Mouse (Mus musculus): ENCODE results near the gene Crygb.
"Not testable (repeated sequence)": the region's sequence is repeated elsewhere in the genome, so short reads cannot be mapped to it uniquely, and the experiment has no call there.

Gene Crygb

GRCm38 (mm10) chr1:65067842-65068241 is 14.2 kb downstream of the Crygb start:
- no peak for DNase-seq (ENCODE audit: low spot score in 2 of 2)

- DNase-seq (ENCODE audit: low spot score in 2 of 2): no peak
Observed at GRCm38 (mm10) chr1:65064201-65064600, 17.9 kb downstream of the Crygb start.

DNA sequence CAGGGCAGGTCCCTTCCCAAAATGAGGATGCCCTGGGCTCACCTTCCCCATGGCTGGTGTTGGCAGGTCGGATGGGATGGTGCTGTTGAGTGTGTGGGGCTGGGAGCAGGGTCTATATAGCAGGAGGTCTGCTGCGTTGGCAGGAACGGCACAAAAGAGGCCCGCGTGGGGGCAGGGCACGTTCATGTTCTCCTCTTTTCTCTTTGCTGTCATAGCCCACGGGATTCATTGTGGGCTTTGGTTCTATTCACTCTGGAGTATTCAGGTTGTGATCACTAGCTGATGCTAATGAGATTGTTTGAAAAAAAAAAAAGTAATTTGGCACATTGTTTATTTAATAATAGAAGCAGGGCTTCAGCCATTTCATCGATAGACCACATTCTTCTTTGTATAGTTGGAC is 18.7 kb downstream of the Crygb start, which contains the start of gene Crygd:
Crygd (minus strand) TSS at position 101 of the 400 bp plus-strand sequence.
- no peak for DNase-seq (ENCODE audit: low spot score in 2 of 2)

- DNase-seq (ENCODE audit: low spot score in 2 of 2): no peak
Observed at GRCm38 (mm10) chr1:65052140-65052539, 29.9 kb downstream of the Crygb start.

DNA sequence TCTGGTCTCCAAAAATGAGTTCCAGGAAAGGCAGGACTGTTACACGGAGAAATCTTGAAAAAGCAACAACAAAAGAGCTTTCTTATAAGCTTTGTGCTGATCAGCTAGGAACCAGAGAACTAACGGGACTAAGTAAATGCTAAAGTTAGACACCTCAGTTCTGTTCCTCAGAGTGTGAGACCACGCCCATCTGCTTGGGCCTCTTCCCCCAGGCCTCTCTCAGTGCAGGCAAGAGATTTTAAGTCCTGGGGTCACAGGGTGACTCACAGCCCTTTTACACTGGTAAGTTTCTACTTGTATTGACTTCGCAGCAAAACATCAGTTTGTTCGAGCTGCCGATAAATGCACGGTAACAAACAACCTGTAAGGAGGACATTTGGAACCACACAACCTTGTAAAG is 30.4 kb downstream of the Crygb start:
- no peak for DNase-seq (ENCODE audit: low spot score in 2 of 2)

DNA sequence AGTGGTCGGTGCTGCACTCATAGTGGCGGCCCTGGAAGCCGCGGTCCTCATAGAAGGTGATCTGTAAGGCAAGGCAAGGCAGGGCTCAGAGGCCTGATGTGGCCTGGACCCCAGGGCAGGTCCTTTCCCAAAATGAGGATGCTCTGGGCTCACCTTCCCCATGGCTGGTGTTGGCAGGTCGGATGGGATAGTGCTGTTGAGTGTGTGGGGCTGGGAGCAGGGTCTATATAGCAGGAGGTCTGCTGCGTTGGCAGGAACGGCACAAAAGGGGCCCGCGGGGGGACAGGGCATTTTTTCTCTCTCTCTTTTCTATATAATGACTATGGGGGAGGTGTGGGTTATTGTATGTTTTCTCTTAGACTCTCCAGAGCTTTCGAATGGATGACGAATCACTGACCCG is 31.1 kb downstream of the Crygb start, which contains the start of gene Cryge:
Cryge (minus strand) TSS at position 198 of the 400 bp plus-strand sequence.
- not testable (repeated sequence) for DNase-seq (ENCODE audit: low spot score in 2 of 2)

DNA sequence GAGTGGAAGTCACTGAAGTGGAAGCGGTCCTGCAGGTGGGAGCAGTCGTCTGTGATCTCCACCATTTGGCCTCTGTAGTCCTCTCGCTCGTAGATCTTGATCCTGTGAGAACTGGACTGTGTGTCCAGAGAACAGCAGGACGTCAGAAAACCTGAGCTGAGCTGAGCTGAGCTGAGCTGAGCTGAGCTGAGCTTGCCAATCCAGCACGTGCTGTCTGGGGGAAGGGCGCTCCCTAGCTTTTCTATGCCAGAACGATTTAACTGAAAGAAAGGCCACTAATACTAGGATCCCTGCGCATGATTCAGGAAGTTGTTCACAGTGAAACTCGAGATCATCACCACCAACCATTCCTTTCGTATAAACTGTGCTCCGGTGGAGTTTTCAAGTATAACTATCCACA is 33.3 kb downstream of the Crygb start:
- DNase-seq (ENCODE audit: low spot score in 2 of 2): no peak

- peak in 1 of 2 experiments; percentile 3 for DNase-seq (ENCODE audit: low spot score in 2 of 2)
Observed at GRCm38 (mm10) chr1:65046401-65047109, 35.5 kb downstream of the Crygb start.

GRCm38 (mm10) chr1:65043433-65043832 is 38.7 kb downstream of the Crygb start:
- DNase-seq (ENCODE audit: low spot score in 2 of 2): no peak

- no peak for DNase-seq (ENCODE audit: low spot score in 2 of 2)
Observed at GRCm38 (mm10) chr1:65041837-65042236, 40.3 kb downstream of the Crygb start.

DNA sequence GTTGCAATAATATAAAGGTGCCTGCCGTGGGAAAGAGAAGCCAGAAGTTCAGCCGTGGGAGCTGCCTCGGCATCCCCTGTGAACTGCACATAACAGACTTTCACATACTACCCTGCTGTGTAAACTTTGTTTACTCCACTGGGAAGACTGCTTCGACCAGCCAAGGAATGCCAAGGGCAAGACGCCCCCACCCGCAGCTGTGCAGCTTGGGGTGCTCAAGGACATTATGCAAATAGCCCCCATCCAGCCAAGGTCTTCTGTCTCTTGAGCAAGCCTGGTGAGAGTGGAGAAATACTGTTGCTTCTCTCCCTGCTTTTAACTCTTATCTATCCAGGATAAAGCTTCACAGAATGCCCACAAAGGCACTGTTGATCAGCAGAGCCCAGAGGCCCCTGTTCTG is 41.3 kb downstream of the Crygb start:
- DNase-seq (ENCODE audit: low spot score in 2 of 2): no peak

DNA sequence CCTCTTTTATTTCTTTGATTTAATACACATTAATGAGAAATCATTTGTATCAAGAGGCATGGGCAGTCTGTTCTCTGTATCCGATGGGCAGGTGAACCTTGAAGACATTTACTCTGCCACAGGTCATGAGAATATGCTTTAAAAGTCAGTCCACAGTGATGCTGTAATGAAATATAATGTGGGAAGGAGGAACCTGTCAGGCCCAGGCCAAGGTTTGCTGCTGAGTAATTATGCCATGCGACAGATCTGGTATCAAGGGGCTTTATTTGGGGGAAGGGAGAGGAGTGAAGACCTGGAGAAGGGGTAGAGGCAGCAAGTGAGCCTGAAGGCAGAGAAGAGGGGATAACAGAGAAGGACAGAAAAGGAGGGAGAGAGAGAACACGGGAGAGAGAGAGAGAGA is 42.4 kb downstream of the Crygb start:
- no peak for DNase-seq (ENCODE audit: low spot score in 2 of 2)

DNA sequence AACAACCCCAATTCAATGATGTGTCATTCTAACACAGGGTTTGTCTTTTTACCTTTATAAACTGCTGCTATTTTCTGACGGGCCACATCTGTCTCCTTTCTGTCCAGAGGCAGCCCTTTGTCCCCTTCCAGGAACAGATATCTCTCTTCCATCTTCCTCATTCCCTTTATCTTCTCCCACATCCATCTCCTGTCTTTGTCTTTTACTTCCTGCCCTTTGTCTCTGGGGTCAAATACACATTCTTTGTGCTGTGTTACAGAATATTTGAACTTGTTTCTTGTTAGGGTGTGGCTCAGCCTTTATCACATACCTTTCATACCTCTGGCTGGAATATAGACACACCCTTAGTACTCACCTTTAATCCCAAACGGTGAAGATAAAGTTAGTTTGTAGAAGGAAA is 44.5 kb downstream of the Crygb start:
- no peak for DNase-seq (ENCODE audit: low spot score in 2 of 2)

DNA sequence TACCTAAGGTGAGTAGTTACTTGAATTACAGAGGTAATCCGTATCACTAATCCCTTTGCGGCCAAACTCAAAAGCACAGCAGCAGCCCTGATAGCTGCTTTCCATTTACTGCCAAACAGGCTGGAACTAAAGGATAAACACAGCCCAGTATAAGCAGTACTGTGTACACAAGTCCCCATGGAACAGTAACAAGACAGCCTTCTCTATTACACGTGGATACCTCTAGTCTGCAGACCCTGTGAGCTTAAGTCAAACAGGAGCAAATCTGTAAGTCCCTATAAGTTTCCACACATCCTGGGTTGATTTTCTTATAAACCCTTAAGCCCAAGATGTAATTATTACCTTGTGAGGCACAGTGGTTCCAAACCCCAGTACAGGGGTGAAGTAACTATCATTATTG is 46.6 kb downstream of the Crygb start:
- no peak for DNase-seq (ENCODE audit: low spot score in 2 of 2)

DNA sequence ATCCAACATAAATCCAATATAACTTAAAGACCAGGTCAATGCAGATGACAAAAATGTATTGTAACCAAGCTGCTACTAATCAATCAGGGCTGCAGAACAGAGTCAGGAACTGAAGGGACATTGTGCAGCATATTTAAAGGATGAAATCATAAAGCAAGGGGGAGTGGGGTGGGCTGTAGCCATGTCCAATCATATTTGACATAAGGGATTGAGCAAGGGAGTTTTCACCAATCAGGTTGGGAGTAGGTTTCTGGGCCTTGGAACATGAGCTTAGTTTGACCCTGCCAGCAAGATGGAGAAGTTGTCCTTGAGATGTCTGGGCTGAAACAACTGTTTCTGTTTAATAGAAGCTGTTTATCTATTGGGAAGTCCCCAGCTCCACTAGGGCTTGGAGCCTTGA is 49.4 kb downstream of the Crygb start, which contains the start of gene Akr1cl:
Akr1cl (minus strand) TSS at position 119 of the 400 bp plus-strand sequence.
- DNase-seq (ENCODE audit: low spot score in 2 of 2): no peak

All from natural killer cell, adult 2 months (primary cell).